Mouse (Mus musculus): ENCODE data around the gene Klrb1b.

DNA sequence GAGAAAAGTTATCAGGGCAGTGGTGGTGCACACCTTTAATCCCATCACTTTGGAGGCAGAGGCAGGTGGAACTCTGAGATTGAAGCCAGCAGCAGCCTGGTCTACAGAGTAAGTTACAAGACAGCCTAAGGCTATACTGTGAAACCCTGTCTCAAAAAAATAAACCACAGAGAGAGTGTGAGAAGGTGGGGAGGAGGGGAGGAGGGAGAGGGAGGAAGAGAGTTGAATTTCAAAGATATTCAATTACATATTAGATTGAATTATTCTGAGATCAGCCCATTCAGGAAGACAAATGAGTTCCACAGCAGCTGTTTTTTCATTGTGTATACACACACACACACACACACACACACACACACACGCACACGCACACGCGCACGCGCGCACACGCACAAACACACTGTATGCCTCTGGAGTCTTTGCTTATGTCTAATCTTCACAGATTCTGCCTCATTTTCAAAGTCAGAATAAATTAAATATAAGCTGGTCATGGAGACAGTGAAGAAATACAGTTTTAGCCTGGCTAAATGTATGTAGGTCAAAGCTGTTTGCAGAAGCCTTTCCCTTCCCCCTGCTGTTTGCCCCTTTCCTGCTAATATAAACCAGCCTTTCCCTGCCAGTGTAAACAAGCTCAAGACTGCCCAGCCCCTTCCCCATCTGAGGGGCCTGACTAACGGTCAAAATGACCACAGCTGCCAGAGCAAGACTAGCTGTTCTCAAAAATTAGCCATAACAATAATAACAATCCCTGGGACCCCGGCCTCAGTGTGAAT lies 56.5 kb downstream of the Klrb1b start:
- TF ChIP-seq CTCF (IDR thresholded peaks at IDR 0.05; ENCODE audit: extremely low read depth, insufficient read length, insufficient replicate concordance, low read depth, low read length) (no peak), POLR2A (IDR thresholded peaks at IDR 0.05; ENCODE audit: low read depth, low read length) (no peak)
